Mouse (Mus musculus) neural tube, embryonic 14.5 days (tissue): ENCODE data around the gene Gpt2. TPM values are rescaled to one million over a fixed set of nuclear protein-coding genes. Genes with fewer than 3 reads are reported as not detected.

Experiments
- ATAC-seq: fragments of 200-750 bp; cut with Nextera tagmentation; 2 replicates; pipeline ENCODE4 v1.8.0; 2017; ENCODE audit warnings: low read depth, mild to moderate bottlenecking, moderate TSS enrichment, moderate library complexity
- H3K27ac ChIP-seq: fragments of 300-500 bp; sonication (generic); 2 replicates; pipeline ENCODE4 v1.5.1; 2014; ENCODE audit warnings: low read depth, mild to moderate bottlenecking, control low read depth, low read length, moderate library complexity, mixed read lengths
- H3K27me3 ChIP-seq: fragments of 300-500 bp; sonication (generic); 2 replicates; pipeline ENCODE4 v1.6.1; 2014; ENCODE audit warnings: low read length; ENCODE audit not compliant: control insufficient read depth, insufficient read depth
- H3K36me3 ChIP-seq: fragments of 300-500 bp; sonication (generic); 2 replicates; pipeline ENCODE4 v1.6.1; 2014; ENCODE audit warnings: low read length, mixed read lengths; ENCODE audit not compliant: control insufficient read depth, insufficient read depth
- H3K4me1 ChIP-seq: fragments of 300-500 bp; sonication (generic); 2 replicates; pipeline ENCODE4 v1.6.1; 2014; ENCODE audit warnings: low read length; ENCODE audit not compliant: control insufficient read depth, insufficient read depth
- H3K4me2 ChIP-seq: fragments of 300-500 bp; sonication (generic); 2 replicates; pipeline ENCODE4 v1.6.1; 2014; ENCODE audit warnings: mild to moderate bottlenecking, low read depth, low read length, control low read depth
- H3K4me3 ChIP-seq: fragments of 300-500 bp; sonication (generic); 2 replicates; pipeline ENCODE4 v1.5.1; 2014; ENCODE audit warnings: low read depth, low read length, control low read depth, mixed read lengths
- H3K9ac ChIP-seq: fragments of 300-500 bp; sonication (generic); replicated peaks from 2 replicates; pipeline ENCODE4 v1.6.1; 2014; ENCODE audit warnings: low read depth, mild to moderate bottlenecking, control low read depth, low read length, mixed read lengths
- H3K9me3 ChIP-seq: fragments of 300-500 bp; sonication (generic); 2 replicates; pipeline ENCODE4 v1.6.1; 2016; ENCODE audit warnings: low read length; ENCODE audit not compliant: control insufficient read depth
- WGBS: fragments of 180-500 bp; shearing (Covaris S2); extraction: QIAGEN DNeasy Blood & Tissue Kit; methylation state at CpG from one replicate; pipeline ENCODE4 v1.1.7; 2014; 5-methylcytosine and 5-hydroxymethylcytosine counted together
- polyA plus RNA-seq: library from polyadenylated mRNA; unstranded; fragments of >200 nt; fragmentation: Nextera tagmentation; extraction: Ambion mirVana; gene quantifications from 2 replicates; pipeline ENCODE4 v1.2.1, GENCODE M21; 2014

The Gpt2 gene
- polyA plus RNA-seq, 1 experiment from 2014 or later, result 65.2 TPM

DNA sequence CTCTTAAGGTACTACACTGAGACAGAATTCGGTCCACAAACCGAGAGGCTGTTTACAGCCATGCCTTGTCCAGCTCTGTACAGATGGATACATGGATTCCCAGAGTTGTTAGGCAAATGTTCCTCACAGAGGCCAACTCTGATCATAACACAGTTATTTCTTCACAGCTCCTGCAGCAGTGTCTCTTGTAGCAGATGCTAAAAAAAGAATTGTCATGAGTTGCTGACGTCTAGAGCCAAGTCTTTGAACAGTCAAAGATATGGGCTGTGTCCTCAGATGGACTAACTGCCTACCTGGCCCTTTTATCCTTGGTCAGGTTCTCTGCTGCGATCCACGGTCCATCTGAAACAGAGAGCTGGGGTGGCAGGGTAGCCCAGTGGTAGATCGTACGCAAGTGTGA, 31.7 kb downstream of the Gpt2 start:
- Histone ChIP-seq H3K4me3 (no peak overlapping the region), H3K36me3 (peaks cover 48% of the 10 kb centered on the region)
- WGBS, result 95% methylated on average over 7 of the region's 7 CpGs

DNA sequence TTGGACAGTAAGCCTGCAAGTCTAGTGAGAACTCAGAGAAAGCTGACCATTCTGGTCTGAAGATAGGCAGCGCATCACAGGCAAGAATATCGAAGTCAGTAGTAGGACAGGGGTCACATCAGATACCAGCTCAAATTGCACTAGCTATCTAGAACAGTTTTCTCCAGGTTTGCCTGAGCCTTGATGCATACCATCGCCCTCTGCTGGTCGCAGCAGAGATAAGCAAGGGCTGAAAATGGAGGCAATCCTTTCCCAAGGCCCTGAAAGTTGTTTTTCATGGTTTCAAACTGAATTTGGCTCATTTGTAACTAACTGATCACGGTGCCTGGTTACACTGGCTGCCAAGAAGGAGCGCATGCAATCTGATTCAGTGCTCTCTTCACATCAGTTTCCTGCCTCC, 33.7 kb downstream of the Gpt2 start:
- 43% methylated on average over 6 of the region's 6 CpGs for WGBS
- H3K9me3 ChIP-seq, result no peaks in the 10 kb centered on the region
- ATAC-seq, result no peak
- peaks cover 34% of the 10 kb centered on the region for H3K36me3 ChIP-seq
- H3K27me3 ChIP-seq, result no peaks in the 10 kb centered on the region
- no peak overlapping the region for H3K4me3 ChIP-seq
- no peaks in the 10 kb centered on the region for H3K4me1 ChIP-seq
- H3K9ac ChIP-seq, result no peak overlapping the region
- H3K27ac ChIP-seq, result no peak overlapping the region
- no peak overlapping the region for H3K4me2 ChIP-seq

More for the DNA sequence above, 31.7 kb downstream of the Gpt2 start:
- Histone ChIP-seq H3K27me3 (no peaks in the 10 kb centered on the region), H3K4me1 (no peaks in the 10 kb centered on the region), H3K9me3 (no peaks in the 10 kb centered on the region), H3K4me2 (no peak overlapping the region), H3K9ac (no peak overlapping the region), H3K27ac (no peak overlapping the region)
- ATAC-seq, result no peak

DNA sequence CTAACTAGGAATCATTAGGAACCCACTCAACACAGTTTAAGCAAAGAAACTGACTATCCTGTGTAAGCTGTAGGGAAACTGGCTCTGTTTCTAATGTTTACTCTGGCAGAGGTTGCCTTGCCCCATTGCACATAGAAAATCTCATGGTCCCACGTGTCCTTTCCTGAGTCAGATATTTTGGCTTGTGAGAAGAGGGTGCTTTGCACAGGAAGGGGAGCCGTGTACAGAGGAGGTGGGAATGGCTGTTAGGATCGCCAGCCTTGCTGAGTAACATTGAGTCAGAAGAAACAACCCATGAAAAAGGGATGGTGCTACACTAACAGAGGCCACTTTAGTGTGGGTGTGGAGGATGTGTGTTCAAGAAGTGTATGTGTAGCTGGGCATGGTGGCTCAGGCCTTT, 36.6 kb downstream of the Gpt2 start:
- no peak for ATAC-seq
- no peaks in the 10 kb centered on the region for H3K4me1 ChIP-seq

DNA sequence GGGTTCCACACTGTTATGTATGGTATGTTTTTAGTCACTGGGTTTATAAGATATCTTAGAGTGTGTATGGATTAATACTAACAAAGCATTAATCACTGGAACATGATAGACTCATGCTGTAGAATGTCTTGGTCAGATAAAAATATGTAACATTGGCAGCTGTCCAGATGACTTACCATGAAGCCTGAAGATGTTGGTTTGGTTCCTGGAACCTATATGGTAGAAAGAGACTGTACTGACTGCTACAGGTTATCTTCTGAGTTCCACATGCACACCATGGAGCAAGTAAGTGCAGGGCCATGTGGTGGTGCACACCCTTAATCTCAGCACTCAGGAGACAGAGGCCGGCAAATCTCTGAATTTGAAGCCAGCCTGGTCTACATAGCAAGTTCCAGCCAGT, 38.3 kb downstream of the Gpt2 start:
- ATAC-seq, result no peak
- 92% methylated on average over 1 of the region's 1 CpGs for WGBS
- H3K9me3 ChIP-seq, result no peaks in the 10 kb centered on the region
- peaks cover 11% of the 10 kb centered on the region for H3K36me3 ChIP-seq
- H3K4me1 ChIP-seq, result no peaks in the 10 kb centered on the region
- no peak overlapping the region for H3K4me3 ChIP-seq
- H3K27me3 ChIP-seq, result no peaks in the 10 kb centered on the region
- no peak overlapping the region for H3K4me2 ChIP-seq
- H3K9ac ChIP-seq, result no peak overlapping the region
- H3K27ac ChIP-seq, result no peak overlapping the region

More for the DNA sequence above, 36.6 kb downstream of the Gpt2 start:
- Histone ChIP-seq H3K4me3 (no peak overlapping the region), H3K4me2 (no peak overlapping the region), H3K36me3 (peaks cover 9% of the 10 kb centered on the region), H3K9ac (no peak overlapping the region), H3K27me3 (no peaks in the 10 kb centered on the region), H3K27ac (no peak overlapping the region), H3K9me3 (no peaks in the 10 kb centered on the region)
- WGBS, result 79% methylated on average over 3 of the region's 3 CpGs

DNA sequence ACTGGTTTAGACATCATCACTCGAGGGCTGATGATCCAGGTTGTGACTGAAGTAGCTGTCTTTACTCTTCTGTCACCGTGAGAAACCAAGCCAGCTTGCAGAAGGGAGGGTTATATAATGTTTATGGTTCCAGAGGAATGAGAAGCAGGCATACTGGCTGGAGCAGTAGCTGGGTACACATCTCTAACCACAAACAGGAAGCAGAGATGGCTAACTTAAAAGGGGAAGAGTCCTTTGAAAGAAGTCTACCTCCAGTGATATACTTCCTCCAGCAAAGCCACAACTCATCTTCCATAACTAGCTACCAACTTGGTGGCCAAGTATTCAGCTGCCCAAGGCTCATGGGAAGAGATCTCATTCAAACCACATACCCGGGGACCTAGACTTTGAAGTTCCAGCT, 39.1 kb downstream of the Gpt2 start:
- H3K4me3 ChIP-seq, result no peak overlapping the region
- ATAC-seq, result no peak
- H3K4me2 ChIP-seq, result no peak overlapping the region
- 77% methylated on average over 3 of the region's 3 CpGs for WGBS
- H3K9me3 ChIP-seq, result no peaks in the 10 kb centered on the region
- H3K27ac ChIP-seq, result no peak overlapping the region
- no peak overlapping the region for H3K9ac ChIP-seq
- H3K36me3 ChIP-seq, result peaks cover 8% of the 10 kb centered on the region
- no peaks in the 10 kb centered on the region for H3K27me3 ChIP-seq
- H3K4me1 ChIP-seq, result no peaks in the 10 kb centered on the region

DNA sequence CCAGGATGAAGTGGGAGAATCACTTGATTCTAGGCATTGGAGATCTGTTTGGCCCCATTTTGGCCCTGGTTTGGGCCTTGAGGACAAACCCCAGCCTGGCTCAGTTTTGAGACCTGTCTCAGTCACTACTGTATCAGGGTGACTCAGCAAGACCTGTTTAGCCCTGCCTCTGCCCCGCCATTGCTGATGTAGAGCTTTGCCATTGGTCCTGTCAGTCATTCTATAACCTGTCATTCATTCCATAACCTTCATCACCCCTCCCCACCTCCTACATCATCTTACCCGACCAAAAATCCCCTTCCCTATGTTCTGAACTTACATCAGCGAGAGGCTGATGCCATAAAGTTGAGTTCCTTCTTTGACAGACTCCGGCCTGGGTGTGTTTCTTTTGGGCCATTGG, 40.5 kb downstream of the Gpt2 start:
- no peak for ATAC-seq
- 95% methylated on average over 4 of the region's 4 CpGs for WGBS

DNA sequence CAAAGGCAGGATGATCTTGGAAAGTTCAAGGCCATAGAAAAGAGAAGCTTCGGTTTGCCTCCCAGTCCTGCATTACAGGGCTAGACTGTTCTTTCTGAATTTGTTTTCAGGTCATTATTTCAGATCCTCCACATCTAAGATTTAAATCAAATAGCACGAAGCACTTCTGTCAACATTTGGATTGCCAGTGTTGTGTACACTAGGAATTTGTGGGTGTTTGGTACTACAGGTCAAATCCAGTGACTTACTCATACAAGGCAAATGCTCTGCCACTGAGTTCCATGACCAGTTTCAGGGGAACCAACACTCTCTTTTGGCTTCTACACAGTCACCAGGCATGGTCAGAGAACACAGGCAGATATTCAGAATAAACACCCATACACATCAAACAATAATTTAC, 41.1 kb downstream of the Gpt2 start:
- Histone ChIP-seq H3K27ac (no peak overlapping the region), H3K9me3 (no peaks in the 10 kb centered on the region), H3K4me2 (no peak overlapping the region), H3K4me3 (no peak overlapping the region), H3K4me1 (no peaks in the 10 kb centered on the region), H3K27me3 (no peaks in the 10 kb centered on the region), H3K36me3 (peaks cover 18% of the 10 kb centered on the region), H3K9ac (no peak overlapping the region)
- WGBS, result 99% methylated on average over 2 of the region's 2 CpGs
- no peak for ATAC-seq

More for the DNA sequence above, 40.5 kb downstream of the Gpt2 start:
- Histone ChIP-seq H3K36me3 (peaks cover 12% of the 10 kb centered on the region), H3K4me2 (no peak overlapping the region), H3K27ac (no peak overlapping the region), H3K9me3 (no peaks in the 10 kb centered on the region), H3K4me1 (no peaks in the 10 kb centered on the region), H3K4me3 (no peak overlapping the region), H3K9ac (no peak overlapping the region), H3K27me3 (no peaks in the 10 kb centered on the region)

DNA sequence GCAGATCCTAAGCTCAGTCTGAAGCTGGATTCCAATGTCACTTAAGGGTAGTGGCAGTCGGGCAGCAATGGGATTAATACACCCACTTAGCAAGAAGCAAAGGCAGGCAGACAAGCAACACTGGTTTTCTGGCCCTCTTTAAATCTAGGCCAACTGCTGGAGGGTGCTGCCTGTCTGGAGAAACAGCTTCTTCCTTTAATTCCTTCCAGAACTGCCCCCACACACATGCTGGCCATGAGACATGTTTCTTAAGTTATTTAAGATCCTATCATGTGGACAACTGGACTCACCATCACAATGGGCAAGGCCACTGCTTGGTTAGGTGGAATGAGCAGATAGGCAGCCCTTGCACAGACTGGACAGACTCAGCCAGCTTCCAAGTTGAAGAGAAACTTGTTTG, 41.8 kb downstream of the Gpt2 start:
- Histone ChIP-seq H3K4me3 (no peak overlapping the region), H3K27ac (no peak overlapping the region), H3K27me3 (no peaks in the 10 kb centered on the region), H3K9ac (no peak overlapping the region), H3K9me3 (no peaks in the 10 kb centered on the region), H3K36me3 (peaks cover 25% of the 10 kb centered on the region), H3K4me2 (no peak overlapping the region), H3K4me1 (no peaks in the 10 kb centered on the region)
- WGBS, result 93% methylated on average over 1 of the region's 1 CpGs
- ATAC-seq, result no peak

DNA sequence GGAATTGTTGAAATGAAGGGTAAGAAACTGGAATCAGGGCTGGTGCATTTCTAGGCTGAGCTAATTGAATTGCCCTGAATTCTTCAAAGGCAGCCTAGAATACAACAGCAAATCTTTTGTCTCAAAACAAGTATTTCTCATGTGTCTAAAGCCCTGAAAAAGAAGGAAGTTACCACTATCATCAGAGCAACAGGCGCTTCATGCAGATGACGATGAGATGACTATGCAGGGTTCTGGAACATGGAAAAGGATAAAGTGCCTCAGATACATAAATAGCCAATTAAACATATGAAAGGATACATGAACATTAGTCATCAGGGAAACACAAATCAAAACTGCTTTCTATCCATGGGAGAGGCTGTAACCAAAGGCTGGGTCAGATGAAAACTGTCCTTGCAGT, 44.0 kb downstream of the Gpt2 start:
- Histone ChIP-seq H3K9ac (no peak overlapping the region), H3K27ac (no peak overlapping the region), H3K4me3 (no peak overlapping the region), H3K4me1 (no peaks in the 10 kb centered on the region), H3K27me3 (no peaks in the 10 kb centered on the region), H3K4me2 (no peak overlapping the region), H3K36me3 (peaks cover 34% of the 10 kb centered on the region), H3K9me3 (no peaks in the 10 kb centered on the region)
- no peak for ATAC-seq
- 97% methylated on average over 2 of the region's 2 CpGs for WGBS

DNA sequence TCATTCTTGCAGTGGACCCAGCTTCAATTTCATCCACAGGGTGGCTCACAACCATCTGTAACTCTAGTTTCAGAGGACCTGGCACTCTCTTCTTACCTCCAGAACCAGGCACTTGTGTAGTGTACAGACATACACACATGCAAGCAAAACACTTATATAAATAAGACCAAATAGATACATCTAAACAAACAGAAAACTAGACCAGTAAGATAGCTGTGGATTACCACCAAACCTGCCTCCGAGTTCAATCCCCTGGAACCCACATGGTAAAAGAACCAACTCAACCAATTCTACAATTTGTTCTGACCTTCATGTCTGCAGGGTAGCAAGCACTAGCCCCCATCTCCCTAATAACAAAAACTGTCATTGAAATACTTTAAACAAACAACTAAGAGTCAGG, 59.6 kb downstream of the Gpt2 start:
- 100% methylated on average over 1 of the region's 1 CpGs for WGBS

More for the DNA sequence above, 59.6 kb downstream of the Gpt2 start:
- no peak for ATAC-seq
- no peak overlapping the region for H3K27ac ChIP-seq
- no peak overlapping the region for H3K9ac ChIP-seq
- H3K4me3 ChIP-seq, result no peak overlapping the region
- peaks cover 23% of the 10 kb centered on the region; the same call in 1 of the 2 replicates for H3K36me3 ChIP-seq
- H3K27me3 ChIP-seq, result no peaks in the 10 kb centered on the region
- no peaks in the 10 kb centered on the region for H3K9me3 ChIP-seq
- no peak overlapping the region for H3K4me2 ChIP-seq
- peaks cover 8% of the 10 kb centered on the region; the same call in 1 of the 2 replicates for H3K4me1 ChIP-seq
